Mouse (Mus musculus) forebrain, embryonic 16.5 days (tissue): ENCODE results near the gene Tmbim7. TPM values are rescaled to one million over a fixed set of nuclear protein-coding genes. Genes with fewer than 3 reads are reported as not detected.

Experiments
- microRNA-seq: library from miRNA; unstranded; fragments of <30 nt; microRNA quantifications from one replicate; pipeline ENCODE4, GENCODE M21; 2017
- polyA plus RNA-seq: library from polyadenylated mRNA; unstranded; fragments of >200 nt; fragmentation: Nextera tagmentation; extraction: Ambion mirVana; gene quantifications from 2 replicates; pipeline ENCODE4 v1.2.1, GENCODE M21; 2015

The Tmbim7 gene
- polyA plus RNA-seq, 1 experiment from 2014 or later, result not detected

Small RNA genes within 50 kb of the gene (microRNA-seq; reads per million reads assigned to microRNA genes)
- gene Gm22926, result not detected
- not detected for gene Gm26238

Other genes starting within 250 kb of the Tmbim7 start
- gene Fam133b, start 107.3 kb upstream of the Tmbim7 start, polyA plus RNA-seq, result 25.5 and 27.9 TPM in 2 replicates
- 2.2 and 3.5 TPM in 2 replicates for gene 1700109H08Rik, start 79.6 kb upstream of the Tmbim7 start, polyA plus RNA-seq
- gene Pex1, start 55.1 kb upstream of the Tmbim7 start, polyA plus RNA-seq, result 24.8 and 27.3 TPM in 2 replicates
- gene Rbm48, start 54.6 kb upstream of the Tmbim7 start, polyA plus RNA-seq, result 18.2 and 19.0 TPM in 2 replicates
- 56.9 and 57.3 TPM in 2 replicates for gene Gatad1, start 6.0 kb downstream of the Tmbim7 start, polyA plus RNA-seq
- 19.2 and 20.2 TPM in 2 replicates for gene Ankib1, start 151.7 kb downstream of the Tmbim7 start, polyA plus RNA-seq
- gene Krit1, start 152.0 kb downstream of the Tmbim7 start, polyA plus RNA-seq, result 68.8 and 72.8 TPM in 2 replicates
- 0.11 and 0.14 TPM in 2 replicates for gene Lrrd1, start 194.0 kb downstream of the Tmbim7 start, polyA plus RNA-seq
- 8.6 and 10.9 TPM in 2 replicates for gene Mterf1a, start 242.8 kb downstream of the Tmbim7 start, polyA plus RNA-seq